Mouse (Mus musculus) embryonic fibroblast, embryonic 13.5 days (primary cell): ENCODE measurements around the gene App.

Source experiments
- CTCF ChIP-seq: IDR thresholded peaks from 2 replicates; pipeline ENCODE4 v1.5.1; 2011; ENCODE audit warnings: mild to moderate bottlenecking, control low read depth, low read length, moderate library complexity, borderline replicate concordance; ENCODE audit not compliant: insufficient read depth
- POLR2A ChIP-seq: IDR thresholded peaks from 2 replicates; pipeline ENCODE4 v1.6.1; 2011; ENCODE audit warnings: low read depth, mild to moderate bottlenecking, control low read depth, low read length, moderate library complexity

- no peak for TF ChIP-seq CTCF
- no peak for TF ChIP-seq POLR2A
Observed at GRCm38 (mm10) chr16:85121983-85122382, 51.6 kb downstream of the App start.
